Mouse (Mus musculus): ENCODE results near the gene Actc1.

DNA sequence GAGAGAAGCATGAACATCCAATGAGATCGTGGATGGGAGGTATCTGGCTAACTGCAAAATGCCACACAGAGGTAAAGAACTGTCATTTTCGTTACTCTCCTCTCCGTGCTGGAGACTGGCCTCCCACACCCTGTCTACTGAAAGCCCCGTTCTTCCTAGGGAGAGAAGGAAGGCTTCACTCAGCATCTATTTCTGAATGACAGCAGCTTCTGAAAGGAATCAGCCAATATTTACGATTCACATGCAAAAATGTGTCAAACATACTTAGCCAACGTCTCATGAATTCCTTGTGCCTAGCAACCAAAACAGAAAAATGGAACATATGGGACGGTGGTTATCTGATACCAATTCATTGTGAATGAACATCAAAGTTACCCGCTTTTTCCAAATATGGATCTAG is 55.9 kb downstream of the Actc1 start:
- TF ChIP-seq CTCF (IDR thresholded peaks at IDR 0.05; ENCODE audit: extremely low read depth, insufficient read length, insufficient replicate concordance, low read depth, low read length) (no peak), POLR2A (IDR thresholded peaks at IDR 0.05; ENCODE audit: low read depth, low read length) (no peak)

All from small intestine, adult 2 months (tissue).